Mouse (Mus musculus) left cerebral cortex, postnatal 10 days (tissue): Measurements from ENCODE around the gene Gpr137c. TPM values are rescaled to one million over a fixed set of nuclear protein-coding genes. Genes with fewer than 3 reads are reported as not detected.

Experiments
- DNase-seq, 2 experiments: peaks; one replicate each; pipeline ENCODE4 v3.0.0; 2021 to 2022; ENCODE audit warnings: low spot score in 2 of 2, mixed read lengths in 1 of 2; ENCODE audit errors: extremely low spot score in 1 of 2
- intact Hi-C: fragments of 180-260 bp; cut with DNase I; formaldehyde crosslinking; loops from one replicate; pipeline ENCODE4 v1.15.1; 2025
- total RNA-seq, 2 experiments: library from RNA; stranded (reverse); gene quantifications; 2 replicates each; pipeline ENCODE4 v1.2.3; 2021

Gpr137c gene
- total RNA-seq, 2 experiments from 2014 or later: 23.3 to 26.8 TPM

DNA sequence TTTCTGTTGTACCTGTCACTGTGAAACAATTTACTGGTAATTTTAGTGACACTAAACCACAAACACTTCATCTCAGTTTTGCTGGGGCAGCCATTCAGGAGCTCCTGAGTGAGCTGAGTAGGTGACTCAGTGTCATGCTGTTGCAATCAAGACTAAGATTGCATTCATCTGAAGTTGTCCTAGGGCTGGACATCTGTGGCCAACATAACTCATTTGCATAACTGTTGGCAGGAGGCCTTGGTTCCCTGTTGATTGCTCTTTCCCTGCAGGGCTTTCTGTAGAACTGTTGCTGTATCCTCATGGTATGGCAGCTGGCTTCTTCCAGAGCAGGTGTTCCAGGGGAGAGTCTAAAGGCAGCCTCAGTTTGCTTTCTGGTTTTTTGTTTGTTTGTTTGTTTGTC, 106.0 kb downstream of the Gpr137c start:
- no peak for DNase-seq
- intact Hi-C loops: loop anchor here (10.0 kb wide), 1 partner anchor 449 kb away; no protein-coding TSS in a partner anchor

DNA sequence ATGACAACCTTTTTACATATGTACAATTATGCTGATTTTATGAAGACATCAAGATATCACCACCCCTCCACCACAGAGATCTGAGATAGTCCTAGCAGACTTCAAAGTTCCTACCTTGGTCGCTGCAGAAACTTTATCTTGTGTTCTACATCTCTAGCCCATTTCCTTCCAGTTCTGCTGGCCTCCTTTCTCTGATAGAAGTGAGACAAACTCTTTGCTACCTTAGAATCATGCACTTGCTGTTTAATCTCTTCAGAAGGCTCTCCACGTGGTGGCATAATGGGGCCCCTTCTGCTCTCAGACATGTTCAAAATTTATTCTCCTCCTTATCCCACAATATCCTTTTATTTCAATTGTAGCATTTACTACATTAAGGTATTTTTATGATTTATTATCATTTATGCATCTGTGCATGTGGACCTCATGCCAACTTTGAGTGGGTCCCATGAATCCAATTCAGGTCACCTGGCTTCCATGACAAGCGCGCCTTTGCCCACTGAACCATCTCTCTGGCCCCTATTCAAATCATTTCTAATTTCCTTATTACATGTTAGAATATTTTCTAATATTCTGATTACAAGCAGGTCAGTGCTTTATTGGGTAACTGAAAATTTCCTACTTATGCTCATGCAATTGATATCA, 108.7 kb downstream of the Gpr137c start:
- no peak for DNase-seq
- intact Hi-C loops: loop anchor here (10.0 kb wide), 1 partner anchor 447 kb away; no protein-coding TSS in a partner anchor

DNA sequence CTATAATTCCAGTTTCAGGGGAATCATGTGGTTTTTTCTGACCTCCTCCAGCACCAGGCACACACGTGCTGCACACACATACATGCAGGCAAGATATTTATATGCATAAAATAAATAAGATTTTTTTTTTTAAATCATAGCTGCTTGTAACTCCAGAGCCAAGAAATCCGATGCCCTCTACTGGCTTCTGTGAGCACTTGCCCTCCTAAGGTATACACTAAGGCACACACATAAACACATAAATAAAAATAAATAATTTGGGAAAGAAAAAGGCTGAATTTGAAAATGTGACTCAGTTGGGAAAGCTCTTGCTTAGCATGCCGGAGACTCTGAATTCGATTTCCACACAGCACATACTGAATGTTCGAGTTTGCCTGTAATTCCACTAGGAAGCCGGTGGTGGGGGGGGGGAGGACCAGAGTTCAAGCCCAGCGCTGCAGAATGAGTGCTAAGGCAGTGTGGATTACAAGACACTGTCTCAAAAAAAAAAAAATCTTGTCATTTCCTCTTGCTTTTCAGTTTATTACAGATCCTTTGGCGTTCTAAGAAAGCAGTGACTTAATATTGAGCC, 109.6 kb downstream of the Gpr137c start:
- intact Hi-C loops: loop anchor here (10.0 kb wide), 1 partner anchor 446 kb away; no protein-coding TSS in a partner anchor
- no peak for DNase-seq

DNA sequence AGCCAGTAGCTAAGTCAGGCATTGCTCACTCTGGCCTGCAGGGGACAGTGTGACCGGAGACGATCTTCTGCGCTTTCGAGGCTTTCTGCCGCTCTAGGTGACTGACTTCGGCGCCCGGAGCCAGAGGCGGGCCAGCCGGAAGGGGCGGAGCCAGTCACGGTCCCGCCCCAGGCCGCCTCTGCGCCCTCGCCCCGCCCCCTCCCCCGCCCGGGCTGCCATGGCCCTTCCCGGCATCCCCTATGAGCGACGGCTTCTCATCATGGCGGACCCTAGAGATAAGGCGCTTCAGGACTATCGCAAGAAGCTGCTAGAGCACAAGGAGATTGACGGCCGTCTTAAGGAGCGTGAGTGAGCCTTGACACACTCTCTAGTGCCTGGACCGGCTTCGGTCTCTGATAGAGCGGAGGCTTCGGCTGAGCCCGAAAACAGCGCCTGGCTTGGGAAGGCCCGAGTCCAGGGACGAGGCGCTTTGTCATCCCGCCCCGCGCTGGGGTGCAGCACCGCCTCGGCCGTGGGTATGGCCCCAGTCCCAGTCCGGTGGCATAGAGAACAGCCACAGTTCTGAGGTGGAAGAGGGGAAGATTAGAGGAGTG, 110.2 kb downstream of the Gpr137c start, which contains the start of gene Psmc6:
Gene Psmc6, plus strand, starts transcription at position 200 of the 593 bp plus-strand sequence.
- intact Hi-C loops: loop anchor here (10.0 kb wide), 2 partner anchors 275 to 445 kb away; no protein-coding TSS in a partner anchor
- DNase-seq: peak; percentile 90 to 93

Other genes with a start within 250 kb of the Gpr137c start
- gene Ptger2, start 231.5 kb upstream of the Gpr137c start, total RNA-seq: under 1 TPM; 0.57 to 0.66 TPM
- 10 to 100 TPM; 68.2 to 68.5 TPM for gene Txndc16, start 611 bp downstream of the Gpr137c start, total RNA-seq
- 10 to 100 TPM; 25.6 to 29.0 TPM for gene Ero1l, start 99.1 kb downstream of the Gpr137c start, total RNA-seq
- gene Psmc6, start 110.1 kb downstream of the Gpr137c start, total RNA-seq: 100 to 1,000 TPM; 109 to 111 TPM
- 10 to 100 TPM; 15.2 to 22.0 TPM for gene Styx, start 131.4 kb downstream of the Gpr137c start, total RNA-seq
- gene Gnpnat1, start 185.2 kb downstream of the Gpr137c start, total RNA-seq: 10 to 100 TPM; 13.0 to 16.3 TPM